Mouse (Mus musculus): Measurements from ENCODE around the gene Mapk13.
"Not testable (repeated sequence)": the region's sequence is repeated elsewhere in the genome, so short reads cannot be mapped to it uniquely, and the experiment has no call there.

Gene Mapk13

DNA sequence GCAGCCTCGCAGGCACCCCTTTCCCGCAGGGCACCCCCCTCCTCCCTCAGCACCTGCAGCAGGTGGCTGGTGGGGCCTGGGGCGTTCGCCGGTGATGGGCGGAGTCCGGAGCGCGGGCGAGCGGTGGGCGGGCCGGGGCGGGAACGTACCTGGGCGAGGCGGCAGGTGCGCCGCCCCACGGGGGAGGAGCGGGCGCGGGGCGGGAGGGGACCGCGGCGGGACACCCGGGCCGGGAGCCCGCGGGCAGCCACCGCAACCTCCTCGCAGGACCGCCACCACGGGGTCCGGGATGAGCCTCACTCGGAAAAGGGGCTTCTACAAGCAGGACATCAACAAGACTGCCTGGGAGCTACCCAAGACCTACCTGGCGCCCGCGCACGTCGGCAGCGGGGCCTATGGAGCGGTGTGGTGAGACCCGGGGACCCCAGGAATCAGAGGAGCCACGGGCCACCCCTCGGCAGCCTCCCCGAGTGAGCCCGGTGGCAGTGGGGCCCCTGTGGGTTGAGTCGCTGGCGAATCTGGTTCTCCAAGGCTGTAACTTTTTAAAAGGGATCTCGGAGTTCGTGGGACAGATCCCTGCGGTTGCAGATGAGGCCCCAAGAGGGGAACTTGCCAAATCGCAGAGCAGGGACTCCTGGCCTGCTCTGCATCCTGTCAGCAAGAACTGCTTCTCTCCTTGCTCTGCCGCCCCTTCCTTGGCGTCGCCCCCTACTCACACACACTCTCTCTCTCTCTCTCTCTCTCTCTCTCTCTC lies at the start of gene Mapk13:
Gene Mapk13 (plus strand): TSS at position 177 of the 754 bp plus-strand sequence.
- no peak for DNase-seq (ENCODE audit: low spot score in 2 of 2)

DNA sequence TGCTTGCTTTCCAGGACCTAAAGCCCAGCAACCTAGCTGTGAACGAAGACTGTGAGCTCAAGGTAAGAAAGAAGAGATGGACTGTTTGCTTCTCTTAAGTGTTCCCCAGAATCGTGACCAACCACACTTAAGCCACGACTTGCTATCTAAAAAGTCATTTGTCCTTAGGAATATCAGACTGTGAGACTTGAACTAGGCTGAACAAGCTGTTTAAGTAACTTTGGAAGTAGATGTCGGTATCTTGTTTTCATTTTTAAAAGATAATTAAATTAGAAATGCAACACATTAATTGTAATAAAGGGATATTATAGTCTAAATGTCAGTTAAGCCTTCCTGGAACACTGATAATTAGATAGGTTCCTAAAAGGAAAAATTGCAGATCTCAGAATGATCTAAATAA lies 43.3 kb upstream of the Mapk13 start, which contains the start of gene AC170998.1:
Gene AC170998.1 (plus strand): TSS at position 301 of the 400 bp plus-strand sequence.
- no peak for DNase-seq (ENCODE audit: low spot score in 2 of 2)

- not testable (repeated sequence) for DNase-seq (ENCODE audit: low spot score in 2 of 2)
These were observed 41.6 kb upstream of the Mapk13 start for GRCm38 (mm10) chr17:28727511-28727910.

GRCm38 (mm10) chr17:28735317-28736105 lies 33.6 kb upstream of the Mapk13 start:
- no peak for DNase-seq (ENCODE audit: low spot score in 2 of 2)

GRCm38 (mm10) chr17:28736486-28736885 lies 32.6 kb upstream of the Mapk13 start:
- no peak for DNase-seq (ENCODE audit: low spot score in 2 of 2)

DNA sequence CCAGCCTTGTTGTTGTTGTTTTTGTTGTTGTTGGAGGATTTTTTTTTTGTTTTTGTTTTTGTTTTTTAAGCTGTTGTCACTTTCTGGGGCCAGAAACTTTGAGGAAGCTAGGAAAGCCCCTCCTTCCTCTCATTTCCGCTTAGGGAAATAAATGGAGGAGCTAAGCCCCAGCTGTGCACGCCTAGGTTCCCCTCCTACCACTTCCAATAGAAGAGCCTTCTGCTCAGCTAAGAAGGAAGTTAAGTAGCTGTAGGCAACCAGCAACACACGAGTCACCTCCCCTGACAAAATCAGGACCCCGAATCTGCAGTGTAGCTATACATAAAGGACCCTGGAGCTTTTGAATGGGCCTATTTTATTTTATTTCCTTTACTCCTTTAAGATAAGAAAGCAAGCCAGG lies 31.1 kb upstream of the Mapk13 start:
- no peak for DNase-seq (ENCODE audit: low spot score in 2 of 2)

DNA sequence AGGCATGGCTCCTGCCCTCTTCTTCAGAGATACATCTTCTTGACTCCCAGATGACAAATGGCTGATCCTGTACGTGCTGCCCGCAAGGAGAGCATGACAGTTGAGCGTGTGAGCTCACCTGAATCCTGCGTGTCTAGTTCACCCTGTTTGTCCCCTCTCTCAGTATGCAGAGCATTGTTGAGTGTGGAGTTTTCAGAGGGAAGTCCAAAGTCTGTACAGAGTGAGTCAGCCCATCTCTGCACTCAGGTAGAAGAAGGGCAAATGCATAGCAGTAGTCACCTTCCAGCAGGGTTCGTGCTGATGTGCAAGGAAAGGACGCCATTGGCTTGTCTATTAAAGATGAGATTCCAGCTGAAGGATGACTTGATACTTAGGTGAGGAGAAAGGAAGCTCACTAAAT lies 29.9 kb upstream of the Mapk13 start:
- DNase-seq (ENCODE audit: low spot score in 2 of 2), result no peak

DNA sequence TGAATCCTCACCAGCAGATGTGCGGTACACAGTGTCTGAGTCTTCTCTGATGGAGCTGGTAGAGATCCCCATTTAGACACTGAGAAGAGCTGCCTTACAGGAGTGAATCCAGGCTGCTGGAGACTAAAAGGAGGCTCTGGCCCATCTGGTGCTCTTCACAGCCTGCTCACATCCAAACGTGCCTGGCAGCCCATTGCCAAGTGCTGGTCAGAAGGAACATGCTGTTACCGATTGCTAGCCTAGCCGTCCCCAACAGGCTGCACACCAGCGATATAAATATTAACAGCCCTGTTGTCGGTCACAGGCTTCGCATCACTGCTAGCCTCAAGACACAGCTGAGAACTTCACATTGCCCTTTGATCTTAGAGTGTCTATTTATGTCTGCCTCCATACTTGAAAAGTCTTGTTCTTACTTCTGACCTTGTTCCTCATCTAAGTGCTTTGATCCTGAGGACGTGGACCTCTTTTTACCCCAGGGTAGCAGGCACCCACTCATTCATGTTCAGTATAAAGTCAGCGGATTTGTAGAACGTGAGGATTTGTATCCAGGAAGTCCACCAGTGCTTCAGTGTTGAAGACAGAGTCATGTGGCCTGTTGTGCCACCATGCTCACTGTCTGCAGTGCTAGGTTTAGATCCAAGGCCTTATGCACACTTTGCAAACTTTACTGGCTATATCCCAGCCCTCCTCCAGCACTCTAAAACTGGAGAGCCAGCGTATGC lies 25.8 kb upstream of the Mapk13 start:
- no peak for DNase-seq (ENCODE audit: low spot score in 2 of 2)

- DNase-seq (ENCODE audit: low spot score in 2 of 2), result no peak
These were observed 25.2 kb upstream of the Mapk13 start for GRCm38 (mm10) chr17:28743916-28744315.

DNA sequence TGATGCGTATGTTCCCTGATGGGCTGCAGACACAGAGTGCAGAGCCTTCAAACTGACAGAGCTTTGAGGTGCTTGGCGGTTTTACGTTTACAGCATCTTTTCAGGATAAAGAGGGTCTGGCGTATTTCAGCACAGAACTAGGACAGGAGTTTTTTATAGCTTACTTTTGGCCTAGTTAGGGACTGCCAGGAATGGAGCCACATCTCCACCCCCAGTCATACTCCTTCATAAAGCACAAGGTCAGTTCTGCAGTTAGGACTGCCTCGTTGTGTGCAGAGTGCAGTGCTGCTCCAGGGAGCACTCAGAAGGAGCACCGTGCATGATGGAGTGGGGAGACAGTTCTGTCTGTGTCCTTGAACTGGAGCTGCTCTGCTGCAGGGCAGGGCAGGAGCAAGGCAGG lies 23.3 kb upstream of the Mapk13 start:
- DNase-seq (ENCODE audit: low spot score in 2 of 2), result no peak

- DNase-seq (ENCODE audit: low spot score in 2 of 2), result no peak
These were observed 21.1 kb upstream of the Mapk13 start for GRCm38 (mm10) chr17:28748001-28748400.

DNA sequence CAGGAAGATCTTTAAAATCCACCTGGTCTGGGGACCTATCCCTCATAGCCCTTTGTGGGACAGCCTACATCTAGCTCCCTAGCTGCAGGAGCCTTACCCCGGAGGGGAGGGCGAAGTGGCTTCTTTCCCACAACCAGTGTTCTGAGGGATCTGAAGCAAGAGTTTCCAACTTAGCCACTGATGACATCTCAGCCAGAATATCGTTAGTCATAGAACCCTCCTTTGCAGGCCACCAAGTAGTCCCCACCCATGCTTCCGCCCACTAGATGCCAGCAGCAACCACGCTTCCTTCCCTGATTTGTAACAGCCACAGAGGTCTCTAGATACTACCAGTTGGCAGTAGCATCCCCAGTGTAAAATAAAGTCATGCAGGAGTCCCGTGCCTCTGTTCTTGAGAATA lies 18.5 kb upstream of the Mapk13 start:
- DNase-seq (ENCODE audit: low spot score in 2 of 2), result no peak

DNA sequence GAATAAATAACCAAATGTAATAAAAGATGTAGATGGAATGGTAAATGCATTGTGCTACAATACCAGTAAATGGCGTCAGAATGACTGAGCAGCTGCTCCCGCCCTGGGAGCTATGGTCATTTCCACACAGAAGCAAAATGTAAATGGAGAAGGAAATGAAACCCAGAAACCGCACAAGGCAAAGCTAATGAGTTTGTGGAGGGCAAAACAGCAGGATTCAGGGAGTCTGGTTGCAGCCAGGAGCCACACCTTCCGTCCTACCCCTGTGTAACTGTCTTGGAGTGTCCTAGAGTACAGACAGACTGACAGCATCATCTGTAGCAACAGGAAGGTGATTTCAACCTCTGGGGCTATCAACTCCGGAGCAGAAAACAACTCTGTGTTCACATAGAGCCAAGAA lies 12.7 kb upstream of the Mapk13 start:
- DNase-seq (ENCODE audit: low spot score in 2 of 2), result no peak

DNA sequence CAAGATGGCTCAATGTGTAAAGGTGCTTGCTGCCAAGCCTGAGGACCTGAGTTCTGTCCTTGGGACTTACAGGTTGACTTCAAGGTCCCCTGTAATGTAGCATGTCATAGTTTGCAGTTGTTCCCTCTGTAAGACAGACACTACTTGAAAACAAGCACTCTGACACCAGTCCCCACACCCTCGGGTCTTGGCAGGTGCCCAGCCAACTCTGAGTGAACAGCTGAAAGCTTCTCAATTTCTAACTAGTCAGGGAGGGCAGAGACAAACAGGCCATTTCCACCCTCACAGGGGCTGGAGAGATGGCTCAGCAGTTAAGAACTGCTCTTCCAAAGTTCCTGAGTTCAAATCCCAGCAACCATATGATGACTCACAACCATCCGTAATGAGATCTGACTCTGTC lies 11.6 kb upstream of the Mapk13 start:
- no peak for DNase-seq (ENCODE audit: low spot score in 2 of 2)

GRCm38 (mm10) chr17:28760736-28761312 lies 8.3 kb upstream of the Mapk13 start:
- DNase-seq (ENCODE audit: low spot score in 2 of 2), result no peak

DNA sequence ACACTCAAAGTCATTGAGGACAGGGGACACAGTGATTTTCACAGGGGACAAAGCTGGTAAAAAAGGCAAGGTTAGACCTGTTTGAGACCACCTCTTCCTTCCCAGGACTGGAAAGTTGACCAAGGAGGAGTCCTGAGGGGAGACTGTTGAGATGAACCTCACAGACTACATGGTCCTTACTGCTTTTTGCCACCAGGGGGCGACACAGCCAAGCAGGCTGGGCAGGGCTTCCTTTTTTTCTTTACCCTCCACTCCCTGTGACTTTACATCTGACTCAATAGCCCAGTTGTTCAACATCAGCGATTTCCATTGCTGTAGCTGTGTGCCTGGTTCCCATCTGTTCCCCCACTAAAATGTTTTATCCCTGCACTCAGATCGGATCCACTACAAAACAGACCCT lies 7.2 kb upstream of the Mapk13 start:
- peak; percentile 69 to 77 for DNase-seq (ENCODE audit: low spot score in 2 of 2)

DNA sequence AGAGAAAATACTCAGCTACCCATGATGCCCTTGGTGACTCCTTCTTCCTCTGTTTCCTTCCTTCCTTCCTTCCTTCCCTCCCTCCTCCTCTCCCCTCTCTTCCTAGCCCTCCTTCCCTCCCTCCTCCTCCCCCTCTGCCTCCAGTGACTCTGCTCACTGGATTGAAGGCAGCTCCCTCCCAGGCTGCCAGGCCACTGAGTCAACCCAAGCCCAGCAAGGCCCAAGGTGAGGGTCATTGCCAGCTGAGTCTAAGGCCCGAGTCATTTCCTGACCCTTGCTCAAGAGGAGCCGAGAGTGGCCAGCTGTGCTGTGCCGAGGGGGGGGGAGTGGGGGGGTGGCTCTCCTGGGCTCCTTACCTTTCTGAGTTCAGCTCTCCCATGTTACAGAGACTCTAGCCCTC lies 2.9 kb upstream of the Mapk13 start:
- DNase-seq (ENCODE audit: low spot score in 2 of 2), result no peak

GRCm38 (mm10) chr17:28766781-28767515 lies 2.1 kb upstream of the Mapk13 start:
- no peak for DNase-seq (ENCODE audit: low spot score in 2 of 2)

DNA sequence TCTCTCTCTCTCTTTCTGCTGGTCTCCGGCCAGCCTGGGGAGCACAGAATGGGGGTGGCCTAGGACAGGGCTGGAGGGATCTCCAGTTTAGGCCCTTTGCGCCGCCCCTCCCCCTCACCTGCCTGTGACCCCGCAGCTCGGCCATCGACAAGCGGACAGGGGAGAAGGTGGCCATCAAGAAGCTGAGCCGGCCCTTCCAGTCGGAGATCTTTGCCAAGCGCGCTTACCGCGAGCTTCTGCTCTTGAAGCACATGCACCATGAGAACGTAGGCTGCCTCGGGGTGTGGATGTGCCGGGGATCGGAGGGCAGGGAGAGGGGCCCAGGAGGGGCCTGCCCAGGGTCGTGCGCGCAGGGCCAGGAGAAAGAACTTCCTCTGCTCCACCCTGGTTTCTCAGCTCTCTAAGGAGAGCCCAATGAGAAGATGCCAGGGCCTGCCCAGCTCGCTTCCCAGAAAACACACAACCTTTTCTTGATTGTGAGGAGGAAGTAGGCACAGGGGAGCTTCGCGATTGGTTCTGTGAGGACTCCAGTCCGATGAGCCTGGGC lies 851 bp downstream of the Mapk13 start:
- no peak for DNase-seq (ENCODE audit: low spot score in 2 of 2)

DNA sequence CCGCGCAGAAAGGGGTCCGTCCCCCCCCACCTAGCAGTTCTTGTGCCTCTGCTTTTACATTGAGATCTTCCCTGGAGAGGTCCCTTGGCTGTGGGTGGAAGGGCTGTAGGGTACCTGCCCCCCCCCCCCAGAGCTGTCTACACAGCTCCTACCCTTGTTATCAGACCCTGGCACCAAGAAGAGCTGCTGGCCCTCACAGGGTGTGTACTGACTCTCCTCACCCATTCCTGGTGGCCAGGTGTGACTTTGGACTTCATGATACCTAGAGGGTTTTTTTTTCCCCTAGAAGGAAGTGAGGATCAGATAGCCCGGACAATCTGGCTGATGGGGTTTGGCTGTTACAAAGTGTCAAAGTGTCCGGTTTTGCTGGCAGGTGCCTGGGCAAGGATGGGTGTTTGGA lies 2.2 kb downstream of the Mapk13 start:
- DNase-seq (ENCODE audit: low spot score in 2 of 2), result no peak

- not testable (repeated sequence) for DNase-seq (ENCODE audit: low spot score in 2 of 2)
These were observed 5.2 kb downstream of the Mapk13 start for GRCm38 (mm10) chr17:28774303-28774702.
